Mouse (Mus musculus): ENCODE data around the gene Ofcc1. TPM values are rescaled to one million over a fixed set of nuclear protein-coding genes. Genes with fewer than 3 reads are reported as not detected.

Ofcc1 gene
- polyA plus RNA-seq, 1 experiment, result not detected

DNA sequence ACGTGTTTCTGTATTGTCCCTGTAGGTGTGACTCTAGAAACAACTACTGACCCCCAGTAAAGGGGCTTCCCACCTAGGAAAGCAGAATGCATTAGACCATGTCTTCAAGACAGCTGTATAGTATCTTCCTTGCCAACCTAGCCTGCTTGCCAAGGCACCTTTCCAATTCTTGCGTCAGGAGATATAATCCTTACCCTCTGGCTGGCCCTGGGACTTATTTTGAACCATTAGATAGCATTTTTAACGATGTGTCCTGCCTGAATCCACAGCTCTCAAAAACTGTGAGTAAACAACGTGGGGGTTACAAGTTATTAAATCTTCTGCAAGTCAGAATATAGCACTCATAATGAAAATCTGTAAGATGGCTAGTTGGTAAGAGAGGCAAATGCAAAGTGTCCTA is 221.3 kb downstream of the Ofcc1 start:
- H3K27ac ChIP-seq (ENCODE audit: insufficient read depth, low read depth, low read length), result no peak overlapping the region
- no peak for TF ChIP-seq POLR2A (IDR thresholded peaks at IDR 0.05; ENCODE audit: borderline replicate concordance, low read depth, low read length)
- no peak for TF ChIP-seq CTCF (IDR thresholded peaks at IDR 0.05; ENCODE audit: low read depth, low read length)
- no peaks in the 10 kb centered on the region for H3K4me1 ChIP-seq (ENCODE audit: control insufficient read depth, insufficient read depth, low read length)
- H3K4me3 ChIP-seq (ENCODE audit: insufficient read depth, low read length), result no peak overlapping the region

DNA sequence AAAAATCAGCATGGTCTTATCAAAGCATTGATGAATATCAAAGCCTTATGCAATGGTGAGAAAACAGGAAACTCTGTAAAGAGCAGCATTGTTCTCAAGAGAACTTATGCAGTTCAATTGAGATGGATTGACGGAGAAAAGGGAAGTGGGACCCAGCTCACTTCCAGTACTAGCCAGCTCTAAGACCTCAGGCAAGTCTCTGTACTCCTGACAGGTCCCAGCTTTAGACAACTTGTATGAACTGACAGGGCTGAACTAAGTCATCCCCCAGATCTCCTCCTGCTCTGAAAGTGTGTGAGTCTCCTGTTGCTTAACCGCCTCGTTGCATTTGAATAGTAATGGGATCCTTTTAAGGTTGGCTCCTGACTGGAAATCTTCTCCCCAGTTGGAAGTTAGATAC is 225.2 kb downstream of the Ofcc1 start:
- Histone ChIP-seq H3K27ac (ENCODE audit: insufficient read depth, low read depth, low read length) (no peak overlapping the region), H3K4me3 (ENCODE audit: insufficient read depth, low read length) (no peak overlapping the region), H3K4me1 (ENCODE audit: control insufficient read depth, insufficient read depth, low read length) (no peaks in the 10 kb centered on the region)
- no peak for TF ChIP-seq CTCF (IDR thresholded peaks at IDR 0.05; ENCODE audit: low read depth, low read length)
- no peak for TF ChIP-seq POLR2A (IDR thresholded peaks at IDR 0.05; ENCODE audit: borderline replicate concordance, low read depth, low read length)

DNA sequence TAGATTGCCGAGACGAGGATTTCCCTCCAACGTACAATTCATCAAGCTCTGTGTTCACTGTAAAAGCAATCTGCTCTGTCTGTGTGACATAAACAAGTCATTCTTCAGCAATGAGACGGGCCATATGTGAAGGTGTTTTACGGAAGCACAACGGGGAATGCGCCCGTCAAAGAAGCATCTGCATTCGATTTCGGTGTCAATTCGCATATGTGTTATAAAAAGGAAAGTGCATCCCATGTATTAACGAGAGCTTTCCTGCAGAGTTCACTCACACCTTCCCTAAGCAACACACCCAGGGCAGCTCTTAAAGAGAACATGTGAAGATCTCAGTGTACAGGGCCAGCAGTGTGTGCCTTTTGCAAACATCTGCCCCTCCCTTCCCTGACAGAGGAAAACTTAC is 225.6 kb downstream of the Ofcc1 start:
- no peak overlapping the region for H3K27ac ChIP-seq (ENCODE audit: insufficient read depth, low read depth, low read length)
- no peak overlapping the region for H3K4me3 ChIP-seq (ENCODE audit: insufficient read depth, low read length)
- H3K4me1 ChIP-seq (ENCODE audit: control insufficient read depth, insufficient read depth, low read length), result no peaks in the 10 kb centered on the region
- no peak for TF ChIP-seq CTCF (IDR thresholded peaks at IDR 0.05; ENCODE audit: low read depth, low read length)
- no peak for TF ChIP-seq POLR2A (IDR thresholded peaks at IDR 0.05; ENCODE audit: borderline replicate concordance, low read depth, low read length)

DNA sequence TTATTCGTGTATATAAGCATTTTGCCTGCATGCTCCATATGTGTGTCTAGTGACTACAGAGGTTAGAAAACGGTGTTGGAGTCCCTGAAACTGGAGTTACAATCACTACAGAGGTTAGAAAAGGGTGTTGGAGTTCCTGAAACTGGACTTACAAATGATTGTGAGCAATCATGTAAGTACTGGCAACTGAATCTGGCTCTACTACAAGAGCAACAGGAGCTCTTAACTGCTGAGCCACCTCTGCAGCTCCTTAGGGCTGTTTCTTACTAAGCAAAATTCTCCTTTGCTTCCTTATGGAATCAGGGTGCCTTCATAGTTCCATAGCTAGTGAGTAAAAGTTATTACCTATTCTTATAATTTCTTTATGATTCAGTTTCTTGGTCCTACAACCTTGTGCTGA is 237.4 kb downstream of the Ofcc1 start:
- no peaks in the 10 kb centered on the region for H3K4me1 ChIP-seq (ENCODE audit: control insufficient read depth, insufficient read depth, low read length)
- H3K27ac ChIP-seq (ENCODE audit: insufficient read depth, low read depth, low read length), result no peak overlapping the region
- TF ChIP-seq POLR2A (IDR thresholded peaks at IDR 0.05; ENCODE audit: borderline replicate concordance, low read depth, low read length), result no peak
- no peak for TF ChIP-seq CTCF (IDR thresholded peaks at IDR 0.05; ENCODE audit: low read depth, low read length)
- no peak overlapping the region for H3K4me3 ChIP-seq (ENCODE audit: insufficient read depth, low read length)

DNA sequence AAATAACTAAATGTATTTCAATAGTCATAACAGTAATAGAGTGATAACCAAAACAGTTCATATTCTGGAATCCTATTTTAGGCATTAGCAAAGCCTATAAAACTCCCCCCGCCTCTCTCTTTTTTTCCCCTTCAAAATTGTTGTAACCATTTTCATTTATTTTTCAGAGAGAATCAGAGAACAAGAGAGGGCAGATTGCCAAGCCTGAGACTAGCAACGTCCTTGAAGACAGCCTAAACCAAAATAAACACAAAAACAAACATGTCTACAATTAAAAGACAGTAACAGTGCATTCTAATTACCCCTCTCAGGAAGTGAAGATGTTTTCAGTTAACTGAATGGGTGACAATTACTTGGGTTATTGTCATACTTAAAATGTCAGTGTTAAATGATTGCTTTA is 248.9 kb downstream of the Ofcc1 start:
- TF ChIP-seq POLR2A (IDR thresholded peaks at IDR 0.05; ENCODE audit: borderline replicate concordance, low read depth, low read length), result no peak
- Histone ChIP-seq H3K4me3 (ENCODE audit: insufficient read depth, low read length) (no peak overlapping the region), H3K4me1 (ENCODE audit: control insufficient read depth, insufficient read depth, low read length) (no peaks in the 10 kb centered on the region), H3K27ac (ENCODE audit: insufficient read depth, low read depth, low read length) (no peak overlapping the region)

DNA sequence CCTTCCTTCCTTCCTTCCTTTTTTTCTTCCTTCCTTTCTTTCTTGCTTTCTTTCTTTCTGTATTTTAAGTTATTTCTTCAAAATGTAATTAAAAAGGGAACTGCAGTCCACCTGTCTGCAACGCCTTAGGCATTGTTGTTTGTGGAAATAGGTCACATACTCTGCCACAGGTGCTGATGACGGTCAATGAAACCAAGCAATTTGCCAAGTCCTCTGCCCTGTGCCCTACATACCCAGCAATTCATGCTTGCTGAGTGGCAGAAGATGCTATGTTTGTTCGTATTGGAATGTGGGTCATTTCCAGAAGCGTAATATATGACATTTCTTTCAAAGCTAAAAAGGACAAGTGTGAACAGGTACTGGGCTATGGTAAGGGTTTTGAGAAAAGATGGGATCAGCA is 285.0 kb downstream of the Ofcc1 start:
- Histone ChIP-seq H3K27ac (ENCODE audit: insufficient read depth, low read depth, low read length) (no peak overlapping the region), H3K4me3 (ENCODE audit: insufficient read depth, low read length) (no peak overlapping the region), H3K4me1 (ENCODE audit: control insufficient read depth, insufficient read depth, low read length) (no peaks in the 10 kb centered on the region)
- TF ChIP-seq POLR2A (IDR thresholded peaks at IDR 0.05; ENCODE audit: borderline replicate concordance, low read depth, low read length) (no peak), CTCF (IDR thresholded peaks at IDR 0.05; ENCODE audit: low read depth, low read length) (no peak)

DNA sequence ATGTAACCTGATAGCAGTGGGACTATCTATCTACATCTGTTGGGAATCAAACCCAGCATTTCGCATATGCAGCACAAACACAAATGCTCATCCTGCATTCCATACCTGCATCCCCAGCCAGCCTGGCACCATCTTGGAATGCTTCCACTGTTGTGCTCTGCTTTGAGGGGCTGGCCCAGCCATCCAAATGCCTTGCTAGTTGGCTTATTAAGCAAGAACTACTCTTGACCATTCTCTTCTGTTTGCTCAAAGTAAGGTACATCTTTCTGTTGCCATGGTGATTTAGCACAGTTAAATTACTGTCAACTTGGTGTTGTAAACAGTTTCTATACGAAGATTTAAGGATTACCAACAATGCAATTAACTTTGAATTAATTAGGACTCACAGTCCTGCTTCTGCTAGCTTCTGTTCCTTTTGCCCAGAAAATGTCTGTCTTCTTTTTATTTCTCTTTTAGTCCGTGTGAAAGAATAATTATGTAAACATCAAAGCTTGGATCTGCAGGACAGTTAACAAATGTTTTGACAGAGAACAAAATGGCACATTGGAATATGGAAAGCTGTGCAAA is 286.3 kb downstream of the Ofcc1 start:
- TF ChIP-seq CTCF (IDR thresholded peaks at IDR 0.05; ENCODE audit: low read depth, low read length) (no peak), POLR2A (IDR thresholded peaks at IDR 0.05; ENCODE audit: borderline replicate concordance, low read depth, low read length) (no peak)
- Histone ChIP-seq H3K4me3 (ENCODE audit: insufficient read depth, low read length) (no peak overlapping the region), H3K27ac (ENCODE audit: insufficient read depth, low read depth, low read length) (no peak overlapping the region), H3K4me1 (ENCODE audit: control insufficient read depth, insufficient read depth, low read length) (no peaks in the 10 kb centered on the region)

DNA sequence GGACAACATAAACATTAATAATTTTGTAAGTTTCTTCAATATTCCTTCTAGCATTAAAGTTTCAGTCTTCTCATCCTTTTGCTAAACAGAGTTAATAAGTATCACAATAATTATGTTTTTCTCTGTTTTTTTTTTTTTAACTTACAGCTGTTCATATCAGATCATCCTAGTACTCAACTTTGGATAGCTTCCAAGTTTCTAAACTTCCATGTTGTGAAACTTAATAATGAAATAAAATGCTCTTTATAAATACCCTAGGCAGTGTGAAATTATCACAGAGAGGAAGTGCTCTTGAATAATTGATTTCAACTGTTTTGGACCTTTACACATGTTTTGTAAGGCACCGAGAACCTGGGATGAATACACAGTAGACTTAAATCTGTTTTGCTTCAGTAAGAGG is 291.2 kb downstream of the Ofcc1 start:
- TF ChIP-seq CTCF (IDR thresholded peaks at IDR 0.05; ENCODE audit: low read depth, low read length) (no peak), POLR2A (IDR thresholded peaks at IDR 0.05; ENCODE audit: borderline replicate concordance, low read depth, low read length) (no peak)
- H3K4me3 ChIP-seq (ENCODE audit: insufficient read depth, low read length), result no peak overlapping the region
- H3K27ac ChIP-seq (ENCODE audit: insufficient read depth, low read depth, low read length), result no peak overlapping the region
- no peaks in the 10 kb centered on the region for H3K4me1 ChIP-seq (ENCODE audit: control insufficient read depth, insufficient read depth, low read length)

DNA sequence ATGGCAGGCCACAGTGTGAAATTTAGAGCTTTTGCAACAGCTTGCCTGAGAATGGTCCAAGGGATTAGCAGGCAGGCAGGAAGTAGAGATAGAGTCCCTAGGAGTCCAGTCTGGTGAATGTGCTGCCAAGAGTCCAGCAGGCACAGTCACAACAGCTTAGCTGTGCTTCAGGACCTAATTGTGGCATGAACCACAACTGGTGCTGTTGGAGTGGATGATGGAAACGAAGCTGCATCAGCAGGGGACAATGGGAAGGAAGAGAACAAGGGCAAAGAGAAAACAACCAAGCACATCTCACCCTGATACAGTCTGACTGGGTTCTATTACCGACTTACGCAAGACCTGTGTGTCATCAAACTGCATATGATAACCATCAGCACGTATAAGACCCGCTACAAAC is 300.0 kb downstream of the Ofcc1 start:
- H3K4me3 ChIP-seq (ENCODE audit: insufficient read depth, low read length), result no peak overlapping the region
- no peak overlapping the region for H3K27ac ChIP-seq (ENCODE audit: insufficient read depth, low read depth, low read length)
- no peak for TF ChIP-seq CTCF (IDR thresholded peaks at IDR 0.05; ENCODE audit: low read depth, low read length)
- no peak for TF ChIP-seq POLR2A (IDR thresholded peaks at IDR 0.05; ENCODE audit: borderline replicate concordance, low read depth, low read length)
- H3K4me1 ChIP-seq (ENCODE audit: control insufficient read depth, insufficient read depth, low read length), result no peaks in the 10 kb centered on the region

DNA sequence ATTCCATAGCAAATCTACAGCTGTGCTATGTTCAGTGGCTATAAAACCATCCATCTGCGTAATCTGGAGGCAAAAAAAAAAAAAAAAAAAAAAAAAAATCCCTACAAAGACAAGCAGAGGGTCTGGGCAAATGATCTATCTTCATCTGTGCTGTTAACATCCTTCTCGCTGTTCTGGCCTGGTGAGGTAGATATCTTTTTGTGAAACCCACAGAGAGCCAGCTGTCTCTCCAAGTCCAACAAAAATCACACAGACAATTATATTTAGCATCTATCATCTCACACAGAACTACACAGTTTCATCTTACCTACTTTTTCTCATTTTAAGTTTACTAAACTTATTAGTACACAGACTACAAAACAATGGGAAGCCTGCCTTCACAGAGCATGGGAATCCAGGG is 323.4 kb downstream of the Ofcc1 start:
- Histone ChIP-seq H3K27ac (ENCODE audit: insufficient read depth, low read depth, low read length) (no peak overlapping the region), H3K4me3 (ENCODE audit: insufficient read depth, low read length) (no peak overlapping the region), H3K4me1 (ENCODE audit: control insufficient read depth, insufficient read depth, low read length) (no peaks in the 10 kb centered on the region)
- TF ChIP-seq CTCF (IDR thresholded peaks at IDR 0.05; ENCODE audit: low read depth, low read length) (no peak), POLR2A (IDR thresholded peaks at IDR 0.05; ENCODE audit: borderline replicate concordance, low read depth, low read length) (no peak)

Measured in bone marrow macrophage, adult 2 months (primary cell).